Mouse (Mus musculus): ENCODE data around the gene Atp1b2. TPM values are rescaled to one million over a fixed set of nuclear protein-coding genes. Genes with fewer than 3 reads are reported as not detected.

The Atp1b2 gene
- polyA plus RNA-seq, 1 experiment from 2014 or later, result 12.6 TPM

GRCm38 (mm10) chr11:69552622-69553340 lies 53.0 kb downstream of the Atp1b2 start:
- Histone ChIP-seq H3K4me3 (replicated peaks) (peak overlapping the region; percentile 19; the same call in 1 of the 2 replicates), H3K9me3 (no peaks in the 10 kb centered on the region), H3K9ac (no peak overlapping the region), H3K4me1 (peaks cover 80% of the 10 kb centered on the region), H3K36me3 (replicated peaks) (peaks cover 14% of the 10 kb centered on the region), H3K27me3 (peaks cover 13% of the 10 kb centered on the region; the same call in 1 of the 2 replicates), H3K27ac (peak overlapping the region; percentile 93), H3K4me2 (peak overlapping the region; percentile 41)
- 10% methylated on average over 14 of the region's 14 CpGs for WGBS
- ATAC-seq (ENCODE audit: low FRiP score), result peak; percentile 88

DNA sequence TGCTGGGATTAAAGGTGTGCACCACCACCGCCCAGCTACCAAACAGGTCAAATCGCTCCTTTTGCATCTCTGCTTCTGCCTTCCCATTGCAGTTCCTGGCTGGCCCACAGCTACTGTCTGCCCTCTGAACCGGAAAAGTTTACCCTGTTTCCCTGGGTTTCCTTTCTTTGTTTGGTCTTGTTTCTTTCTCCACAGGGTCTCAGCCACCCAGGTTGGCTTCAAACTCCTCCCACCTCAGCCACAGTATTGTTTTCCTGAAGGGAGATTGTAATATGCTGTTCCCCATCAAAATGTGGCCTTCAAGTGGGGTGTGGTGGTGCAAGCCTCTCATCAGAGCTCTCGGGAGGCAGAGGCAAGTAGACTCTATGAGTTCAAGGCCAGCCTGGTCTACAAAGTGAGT lies 54.4 kb downstream of the Atp1b2 start:
- H3K4me3 ChIP-seq (replicated peaks), result no peak overlapping the region
- peaks cover 9% of the 10 kb centered on the region; the same call in 1 of the 2 replicates for H3K36me3 ChIP-seq (replicated peaks)
- 69% methylated on average over 4 of the region's 4 CpGs for WGBS
- no peak for ATAC-seq (ENCODE audit: low FRiP score)
- no peak overlapping the region for H3K4me2 ChIP-seq
- peaks cover 80% of the 10 kb centered on the region for H3K4me1 ChIP-seq
- no peaks in the 10 kb centered on the region for H3K9me3 ChIP-seq
- no peak overlapping the region for H3K9ac ChIP-seq
- H3K27ac ChIP-seq, result no peak overlapping the region
- H3K27me3 ChIP-seq, result peaks cover 13% of the 10 kb centered on the region; the same call in 1 of the 2 replicates

MicroRNAs within 50 kb of the gene (microRNA counts, 519-probe panel; counts per million panel counts)
- 3,418 counts per million, percentile 32 among the panel's probes with 10 or more counts for microRNA mmu-miR-467f

Small RNA genes within 50 kb of the gene (microRNA-seq; reads per million reads assigned to microRNA genes)
- not detected for gene Mir467f

Other genes with a start within 250 kb of the Atp1b2 start
- gene Chd3, start 236.5 kb downstream of the Atp1b2 start, polyA plus RNA-seq (2016; fragmentation: Nextera tagmentation; extraction: Ambion mirVana), result 94.3 and 98.3 TPM in 2 replicates
- gene Naa38, start 210.5 kb downstream of the Atp1b2 start, polyA plus RNA-seq (2016; fragmentation: Nextera tagmentation; extraction: Ambion mirVana), result 91.7 and 103 TPM in 2 replicates
- gene Cyb5d1, start 210.3 kb downstream of the Atp1b2 start, polyA plus RNA-seq (2016; fragmentation: Nextera tagmentation; extraction: Ambion mirVana), result 55.0 and 60.9 TPM in 2 replicates
- gene Tmem88, start 207.7 kb downstream of the Atp1b2 start, polyA plus RNA-seq (2016; fragmentation: Nextera tagmentation; extraction: Ambion mirVana), result 9.1 and 11.2 TPM in 2 replicates
- 50.8 and 53.3 TPM in 2 replicates for gene Kdm6b, start 192.3 kb downstream of the Atp1b2 start, polyA plus RNA-seq (2016; fragmentation: Nextera tagmentation; extraction: Ambion mirVana)
- gene Dnah2, start 56.8 kb downstream of the Atp1b2 start, polyA plus RNA-seq (2016; fragmentation: Nextera tagmentation; extraction: Ambion mirVana), result 1.7 and 2.1 TPM in 2 replicates
- gene Efnb3, start 45.7 kb downstream of the Atp1b2 start, polyA plus RNA-seq (2016; fragmentation: Nextera tagmentation; extraction: Ambion mirVana), result 63.7 and 72.7 TPM in 2 replicates
- gene Wrap53, start 25.7 kb downstream of the Atp1b2 start, polyA plus RNA-seq (2016; fragmentation: Nextera tagmentation; extraction: Ambion mirVana), result 33.0 and 36.0 TPM in 2 replicates
- gene Trp53, start 25.6 kb downstream of the Atp1b2 start, polyA plus RNA-seq (2016; fragmentation: Nextera tagmentation; extraction: Ambion mirVana), result 120 and 124 TPM in 2 replicates
- not detected in 2 replicates for gene Shbg, start 12.0 kb upstream of the Atp1b2 start, polyA plus RNA-seq (2016; fragmentation: Nextera tagmentation; extraction: Ambion mirVana)
- 15.8 and 21.5 TPM in 2 replicates for gene Sat2, start 16.1 kb upstream of the Atp1b2 start, polyA plus RNA-seq (2016; fragmentation: Nextera tagmentation; extraction: Ambion mirVana)
- 46.0 and 48.9 TPM in 2 replicates for gene Fxr2, start 27.0 kb upstream of the Atp1b2 start, polyA plus RNA-seq (2016; fragmentation: Nextera tagmentation; extraction: Ambion mirVana)
- not detected in 2 replicates for gene Sox15, start 49.4 kb upstream of the Atp1b2 start, polyA plus RNA-seq (2016; fragmentation: Nextera tagmentation; extraction: Ambion mirVana)
- 74.7 and 80.9 TPM in 2 replicates for gene Mpdu1, start 56.7 kb upstream of the Atp1b2 start, polyA plus RNA-seq (2016; fragmentation: Nextera tagmentation; extraction: Ambion mirVana)
- 5.5 TPM in 2 replicates for gene Cd68, start 60.2 kb upstream of the Atp1b2 start, polyA plus RNA-seq (2016; fragmentation: Nextera tagmentation; extraction: Ambion mirVana)
- 694 and 751 TPM in 2 replicates for gene Eif4a1, start 66.5 kb upstream of the Atp1b2 start, polyA plus RNA-seq (2016; fragmentation: Nextera tagmentation; extraction: Ambion mirVana)
- 106 and 119 TPM in 2 replicates for gene Senp3, start 76.1 kb upstream of the Atp1b2 start, polyA plus RNA-seq (2016; fragmentation: Nextera tagmentation; extraction: Ambion mirVana)
- gene Tnfsf13, start 79.8 kb upstream of the Atp1b2 start, polyA plus RNA-seq (2016; fragmentation: Nextera tagmentation; extraction: Ambion mirVana), result 0.26 TPM in 1 of 2 replicates, not detected in the other
- gene Tnfsf12, start 89.9 kb upstream of the Atp1b2 start, polyA plus RNA-seq (2016; fragmentation: Nextera tagmentation; extraction: Ambion mirVana), result 1.3 and 1.6 TPM in 2 replicates
- gene Tnfsfm13, start 90.2 kb upstream of the Atp1b2 start, polyA plus RNA-seq (2016; fragmentation: Nextera tagmentation; extraction: Ambion mirVana), result 0.51 and 0.84 TPM in 2 replicates
- 31.3 and 35.4 TPM in 2 replicates for gene Polr2a, start 152.7 kb upstream of the Atp1b2 start, polyA plus RNA-seq (2016; fragmentation: Nextera tagmentation; extraction: Ambion mirVana)
- gene Slc35g3, start 156.0 kb upstream of the Atp1b2 start, polyA plus RNA-seq (2016; fragmentation: Nextera tagmentation; extraction: Ambion mirVana), result 0.13 and 0.33 TPM in 2 replicates
- 1.3 and 1.5 TPM in 2 replicates for gene Zbtb4, start 160.0 kb upstream of the Atp1b2 start, polyA plus RNA-seq (2016; fragmentation: Nextera tagmentation; extraction: Ambion mirVana)
- 1.2 and 1.8 TPM in 2 replicates for gene Chrnb1, start 190.0 kb upstream of the Atp1b2 start, polyA plus RNA-seq (2016; fragmentation: Nextera tagmentation; extraction: Ambion mirVana)
- 2.6 and 3.2 TPM in 2 replicates for gene Fgf11, start 195.9 kb upstream of the Atp1b2 start, polyA plus RNA-seq (2016; fragmentation: Nextera tagmentation; extraction: Ambion mirVana)
- 0.76 and 1.3 TPM in 2 replicates for gene Tmem102, start 199.7 kb upstream of the Atp1b2 start, polyA plus RNA-seq (2016; fragmentation: Nextera tagmentation; extraction: Ambion mirVana)
- not detected in 2 replicates for gene Gm39566, start 209.4 kb upstream of the Atp1b2 start, polyA plus RNA-seq (2016; fragmentation: Nextera tagmentation; extraction: Ambion mirVana)
- not detected in 2 replicates for gene Spem2, start 212.5 kb upstream of the Atp1b2 start, polyA plus RNA-seq (2016; fragmentation: Nextera tagmentation; extraction: Ambion mirVana)
- gene Spem1, start 216.2 kb upstream of the Atp1b2 start, polyA plus RNA-seq (2016; fragmentation: Nextera tagmentation; extraction: Ambion mirVana), result 0.24 and 0.26 TPM in 2 replicates
- gene Nlgn2, start 231.8 kb upstream of the Atp1b2 start, polyA plus RNA-seq (2016; fragmentation: Nextera tagmentation; extraction: Ambion mirVana), result 13.3 and 14.0 TPM in 2 replicates
- gene Tmem256, start 232.6 kb upstream of the Atp1b2 start, polyA plus RNA-seq (2016; fragmentation: Nextera tagmentation; extraction: Ambion mirVana), result 285 and 294 TPM in 2 replicates
- 55.1 and 56.3 TPM in 2 replicates for gene Plscr3, start 240.4 kb upstream of the Atp1b2 start, polyA plus RNA-seq (2016; fragmentation: Nextera tagmentation; extraction: Ambion mirVana)